ENCODE assay signal across 8 mouse cellular contexts in genomic region chr17:28012851-28013250, GRCm38 (mm10).
DNase-seq lines count a peak whose midpoint lies in the region; ATAC-seq and TF ChIP-seq lines count a peak whose summit lies in the region.

No protein-coding gene starts in this region.

- peaks cover 59% of the 10 kb centered on the region for H3K4me1 ChIP-seq in heart, embryonic 11.5 days (ENCODE audit: control insufficient read depth, insufficient read depth, low read length)
- H3K4me1 ChIP-seq in CH12.LX (ENCODE audit: control insufficient read depth in 1 of 2, insufficient read depth in 2 of 2) = peaks cover 16 to 35% of the 10 kb centered on the region in 2 experiments
- H3K4me1 ChIP-seq in liver, postnatal 0 days (ENCODE audit: insufficient read depth) = peaks cover 84% of the 10 kb centered on the region

- H3K27ac ChIP-seq in heart, embryonic 11.5 days (ENCODE audit: low read depth, low read length) = peak overlapping the region; percentile 65
- no peak overlapping the region for H3K27ac ChIP-seq in CH12.LX (ENCODE audit: insufficient read depth, low read depth)
- H3K27ac ChIP-seq in liver, postnatal 0 days (ENCODE audit: low read depth) = peak overlapping the region; percentile 83

- no peaks in the 10 kb centered on the region for H3K9me3 ChIP-seq in heart, embryonic 11.5 days (replicated peaks; ENCODE audit: control insufficient read depth, low read length)
- no peaks in the 10 kb centered on the region for H3K9me3 ChIP-seq in CH12.LX (replicated peaks; ENCODE audit: low read length)
- H3K9me3 ChIP-seq in liver, postnatal 0 days (ENCODE audit: low read length) = no peaks in the 10 kb centered on the region

- H3K4me3 ChIP-seq in heart, embryonic 11.5 days (ENCODE audit: low read depth, low read length) = no peak overlapping the region
- H3K4me3 ChIP-seq in CH12.LX (replicated peaks in 1 of 3; ENCODE audit: low read depth in 2 of 3, low read length in 2 of 3, poor library complexity in 1 of 3) = no peak overlapping the region
- peak overlapping the region; percentile 4; the same call in 1 of the 2 replicates for H3K4me3 ChIP-seq in liver, postnatal 0 days (ENCODE audit: low read depth, low read length)

- H3K9ac ChIP-seq in heart, embryonic 11.5 days (ENCODE audit: low read depth, low read length) = peak overlapping the region; percentile 54
- H3K9ac ChIP-seq in CH12.LX (ENCODE audit: insufficient read depth, low read depth) = no peak overlapping the region
- H3K9ac ChIP-seq in liver, postnatal 0 days (replicated peaks) = peak overlapping the region; percentile 23; the same call in 1 of the 2 replicates

- no peaks in the 10 kb centered on the region for H3K79me2 ChIP-seq in CH12.LX (replicated peaks; ENCODE audit: control insufficient read depth, extremely low read depth, insufficient read depth, poor library complexity, severe bottlenecking)

- intact Hi-C loops in heart, postnatal 10 days (cut with DNase I) = no loop called here

- no peak for TF ChIP-seq CTCF in CH12.LX (conservative IDR thresholded peaks at IDR 0.05 in 1 of 2, IDR thresholded peaks at IDR 0.05 in 1 of 2; ENCODE audit: low read depth in 2 of 2, low read length in 2 of 2)
- no peak for TF ChIP-seq CTCF in liver, postnatal 0 days (IDR thresholded peaks at IDR 0.05; ENCODE audit: low read depth)

- H3K4me2 ChIP-seq in heart, embryonic 11.5 days = peak overlapping the region; percentile 52
- H3K4me2 ChIP-seq in CH12.LX (ENCODE audit: insufficient read depth, low read depth, poor library complexity, severe bottlenecking) = no peak overlapping the region; the same call in 1 of the 2 replicates
- H3K4me2 ChIP-seq in liver, postnatal 0 days (ENCODE audit: low read depth, low read length) = peak overlapping the region; percentile 59

- TF ChIP-seq RAD21 in CH12.LX (IDR thresholded peaks at IDR 0.05; ENCODE audit: low read depth, low read length) = no peak

- in situ Hi-C loops in CH12.LX (cut with MboI; ENCODE audit: low pct_ligation_motif_present, low pct_unique_long_range_greater_than_20kb, low sequenced_read_pairs) = no loop called here

- dilution Hi-C loops in CH12.LX (cut with MboI; ENCODE audit: extremely low pct_ligation_motif_present, extremely low pct_unique_long_range_greater_than_20kb, low sequenced_read_pairs) = no loop called here

- TF ChIP-seq POLR2A in CH12.LX (IDR thresholded peaks at IDR 0.05; ENCODE audit: low read depth, low read length) = no peak

- TF ChIP-seq EP300 in CH12.LX (IDR thresholded peaks at IDR 0.05; ENCODE audit: low read length) = no peak
- no peak for TF ChIP-seq EP300 in liver, postnatal 0 days (IDR thresholded peaks at IDR 0.05; ENCODE audit: low read depth)

- DNase-seq in heart, postnatal 10 days = no peak
- DNase-seq in CH12.LX (ENCODE audit: extremely low read depth) = peak; percentile 2
- no peak for DNase-seq in liver, postnatal 0 days
- no peak for DNase-seq in frontal cortex, postnatal 36 days (ENCODE audit: low spot score in 2 of 2)
- DNase-seq in yolk sac, embryonic 10.5 days (ENCODE audit: low spot score) = no peak

- ATAC-seq in heart, embryonic 11.5 days (replicated peaks; ENCODE audit: insufficient number of reproducible peaks, low FRiP score, low TSS enrichment) = no peak
- ATAC-seq in granulocyte monocyte progenitor cell, adult 5-6 weeks (replicated peaks; ENCODE audit: poor library complexity, severe bottlenecking) = peak; percentile 29
- ATAC-seq in liver, postnatal 0 days = peak; percentile 6; the same call in 1 of the 2 replicates
- ATAC-seq in erythroblast, adult 5-6 weeks (replicated peaks; ENCODE audit: low FRiP score, poor library complexity, severe bottlenecking) = no peak

- 66% methylated on average over 6 of the region's 6 CpGs for WGBS in heart, embryonic 11.5 days (ENCODE audit: insufficient replicate concordance)
- WGBS in liver, postnatal 0 days (ENCODE audit: insufficient replicate concordance) = 15% methylated on average over 6 of the region's 6 CpGs

- no peaks in the 10 kb centered on the region for H3K27me3 ChIP-seq in heart, embryonic 11.5 days (ENCODE audit: control insufficient read depth, insufficient read depth, low read length)
- H3K27me3 ChIP-seq in CH12.LX (replicated peaks) = no peaks in the 10 kb centered on the region
- no peaks in the 10 kb centered on the region for H3K27me3 ChIP-seq in liver, postnatal 0 days (ENCODE audit: insufficient read depth, low read length)

- no peaks in the 10 kb centered on the region for H3K36me3 ChIP-seq in heart, embryonic 11.5 days (ENCODE audit: control insufficient read depth, insufficient read depth, low read length)
- peaks cover 6 to 45% of the 10 kb centered on the region in 2 experiments for H3K36me3 ChIP-seq in CH12.LX (replicated peaks in 1 of 2; ENCODE audit: control insufficient read depth in 1 of 2, insufficient read depth in 1 of 2, low read length in 1 of 2)
- H3K36me3 ChIP-seq in liver, postnatal 0 days (replicated peaks; ENCODE audit: insufficient read depth, low read length) = peaks cover 5% of the 10 kb centered on the region

TF ChIP-seq in CH12.LX, 34 proteins besides CTCF, POLR2A, EP300 and RAD21:
- TF ChIP-seq MEF2A (IDR thresholded peaks at IDR 0.05; ENCODE audit: borderline replicate concordance, low read depth, low read length) (0 out of 2 replicates have a peak, but pooled peaks have one; percentile 13), MXI1 (IDR thresholded peaks at IDR 0.05; ENCODE audit: low read depth, low read length) (0 out of 2 replicates have a peak, but pooled peaks have one; percentile 2), ELF1 (IDR thresholded peaks at IDR 0.05; ENCODE audit: low read depth, low read length) (no peak), BHLHE40 (IDR thresholded peaks at IDR 0.05; ENCODE audit: low read depth, low read length) (peak; percentile 27; the same call in 1 of the 2 replicates)

Comparison
In these comparisons a context has a peak if more than half of its experiments do, and no peak if none do; other contexts are left out.
1. ATAC-seq: peak in granulocyte monocyte progenitor cell, adult 5-6 weeks (single experiment) and liver, postnatal 0 days (single experiment); none in heart, embryonic 11.5 days (single experiment) and erythroblast, adult 5-6 weeks (single experiment).